Mouse (Mus musculus): ENCODE measurements at regions not wholly inside any gene's neighbourhood (a gene's known extent, or its start where the extent isn't known, plus 50 kb on each side); places are given as distances from the start of the nearest gene placed in this dataset.

DNA sequence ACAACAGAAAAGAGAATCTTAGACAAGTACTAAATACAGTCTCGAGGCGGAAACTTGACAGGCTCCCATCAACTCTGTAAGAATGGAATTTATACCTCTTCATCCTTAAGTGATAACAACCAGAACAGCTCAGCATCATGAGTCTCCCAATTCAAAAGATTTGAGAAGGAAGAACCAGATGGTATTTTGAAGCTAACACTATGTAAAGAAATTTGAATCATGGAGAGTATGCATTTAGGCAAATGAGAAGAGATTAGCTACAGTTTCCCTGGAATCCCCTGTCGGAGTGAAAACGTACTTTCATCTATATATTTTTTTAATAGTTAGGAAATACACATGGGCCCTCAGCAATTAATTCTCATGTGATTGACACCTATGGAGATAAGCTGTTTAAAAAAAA is 140.9 kb downstream of the Nrip1 start:
- no peak for DNase-seq (ENCODE audit: low spot score)

DNA sequence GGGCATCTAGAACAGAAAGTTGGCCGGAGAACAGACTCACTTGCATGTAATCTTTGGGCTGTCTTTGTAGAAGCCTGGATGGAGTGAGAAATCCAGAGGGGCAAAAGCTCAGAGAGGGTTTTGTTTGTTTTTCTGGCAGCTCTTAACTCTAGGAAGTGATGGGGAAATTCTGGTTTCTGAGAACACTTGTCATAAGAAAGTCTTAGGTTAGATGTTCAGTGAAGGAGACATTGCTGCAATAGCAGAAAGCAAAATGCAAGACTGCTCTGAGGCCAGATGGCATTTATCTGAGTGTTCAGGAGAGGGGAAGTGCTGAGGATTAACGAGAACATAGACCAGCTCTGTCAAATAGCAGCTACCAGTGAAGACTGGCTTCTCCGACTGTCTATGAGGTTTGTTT is 141.5 kb downstream of the Nrip1 start:
- DNase-seq (ENCODE audit: low spot score): no peak

DNA sequence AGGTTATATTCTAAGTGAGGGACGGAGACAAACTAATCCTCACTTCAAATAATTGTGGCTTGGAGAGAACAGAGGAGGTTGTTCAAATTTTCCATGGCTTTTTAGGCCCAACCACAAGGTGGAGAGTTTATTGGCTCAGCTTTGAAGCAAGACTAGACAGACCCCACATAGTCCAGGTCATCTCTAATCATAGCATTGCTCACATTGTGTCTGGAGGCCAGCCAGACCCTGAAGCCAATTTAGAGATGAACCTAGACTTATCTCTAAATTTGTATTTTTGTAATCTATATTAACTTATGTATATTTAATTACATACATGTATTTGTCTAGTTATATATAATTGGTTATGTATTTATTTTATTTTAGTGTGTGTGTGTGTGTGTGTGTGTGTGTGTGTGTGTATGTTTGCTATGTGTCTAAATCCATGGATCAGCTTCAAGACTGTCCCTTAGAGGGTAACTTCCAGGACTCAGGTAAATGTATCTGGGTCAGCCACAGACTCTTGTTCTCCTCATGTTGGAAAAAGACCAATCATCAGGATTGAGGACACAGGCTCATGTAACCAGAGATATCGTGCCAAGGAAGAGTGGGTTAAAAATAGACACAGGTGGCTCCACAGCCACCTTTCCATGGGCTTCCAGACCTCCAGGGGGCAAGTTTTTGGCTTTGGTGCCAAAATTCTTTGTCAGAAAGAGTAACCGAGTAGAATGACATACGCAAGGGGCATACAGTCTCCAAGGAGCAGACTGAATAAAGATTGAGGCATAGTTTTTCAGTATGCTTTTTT is 142.9 kb downstream of the Nrip1 start:
- DNase-seq (ENCODE audit: low spot score): no peak

DNA sequence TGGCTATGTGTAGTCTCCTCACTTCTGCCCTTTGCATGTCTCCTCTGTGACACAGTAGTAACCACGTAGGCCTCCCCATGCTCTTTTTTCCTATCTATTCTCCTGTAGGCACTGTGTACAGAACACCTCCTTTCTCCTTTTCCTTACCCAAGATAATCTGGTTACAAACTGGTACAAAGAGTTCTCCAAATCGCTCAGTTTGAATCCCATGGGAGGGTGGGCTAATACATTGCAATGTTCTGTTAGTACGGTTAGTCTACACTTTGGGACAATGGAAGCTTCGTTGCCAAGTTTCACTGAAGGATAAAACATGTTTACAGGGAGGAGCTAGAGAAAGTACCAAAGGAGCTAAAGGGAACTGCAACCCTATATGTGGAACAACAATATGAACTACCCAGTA is 145.2 kb downstream of the Nrip1 start:
- DNase-seq (ENCODE audit: low spot score): no peak

DNA sequence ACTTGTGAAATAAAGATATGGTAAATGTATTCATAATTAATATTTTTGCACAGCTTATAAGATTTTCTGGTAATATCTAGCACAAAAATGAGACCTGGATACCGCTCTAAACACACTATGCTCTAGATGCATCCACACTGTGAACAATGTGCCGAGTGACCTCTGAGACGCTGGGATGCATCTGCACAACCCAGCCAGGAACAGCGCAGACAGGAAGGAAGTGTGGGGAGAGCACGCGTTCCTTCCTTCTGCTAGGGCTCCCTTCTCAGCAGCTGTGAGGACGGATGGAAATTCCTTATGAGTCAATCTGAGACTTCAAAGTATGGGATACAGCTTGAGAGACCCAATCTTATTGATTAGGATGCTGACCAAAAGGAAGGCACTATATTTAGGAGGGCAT is 147.2 kb downstream of the Nrip1 start:
- no peak for DNase-seq (ENCODE audit: low spot score)

DNA sequence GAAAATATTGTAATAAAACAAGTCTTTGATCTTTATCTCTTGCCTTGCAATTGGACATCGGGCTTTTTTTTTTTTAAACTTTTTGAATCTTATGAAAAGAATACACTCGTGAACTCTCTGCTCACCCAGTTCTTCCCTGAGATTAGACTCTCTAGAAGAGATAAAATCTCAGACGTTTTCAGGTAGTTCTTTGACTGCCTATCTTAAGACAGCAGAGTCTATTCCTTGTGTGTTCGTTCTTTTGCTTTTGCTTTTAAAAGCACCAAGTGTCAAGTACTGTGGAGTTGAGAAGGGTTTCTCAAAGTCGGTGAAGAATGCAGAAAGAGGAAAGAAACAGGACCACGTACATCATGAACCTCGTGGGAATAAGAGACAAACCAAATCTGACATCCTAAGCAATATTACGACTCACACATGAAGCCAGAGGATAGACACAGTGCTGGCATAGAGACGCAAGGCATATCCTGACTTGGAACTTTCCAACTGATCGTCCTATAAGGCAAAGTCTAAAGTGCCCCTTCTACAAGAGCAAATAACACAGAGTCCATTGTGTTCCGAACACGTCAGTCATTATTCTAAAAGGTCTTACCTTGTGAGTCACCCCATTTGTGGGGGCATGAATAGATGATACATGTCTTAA is 147.9 kb downstream of the Nrip1 start:
- no peak for DNase-seq (ENCODE audit: low spot score)

DNA sequence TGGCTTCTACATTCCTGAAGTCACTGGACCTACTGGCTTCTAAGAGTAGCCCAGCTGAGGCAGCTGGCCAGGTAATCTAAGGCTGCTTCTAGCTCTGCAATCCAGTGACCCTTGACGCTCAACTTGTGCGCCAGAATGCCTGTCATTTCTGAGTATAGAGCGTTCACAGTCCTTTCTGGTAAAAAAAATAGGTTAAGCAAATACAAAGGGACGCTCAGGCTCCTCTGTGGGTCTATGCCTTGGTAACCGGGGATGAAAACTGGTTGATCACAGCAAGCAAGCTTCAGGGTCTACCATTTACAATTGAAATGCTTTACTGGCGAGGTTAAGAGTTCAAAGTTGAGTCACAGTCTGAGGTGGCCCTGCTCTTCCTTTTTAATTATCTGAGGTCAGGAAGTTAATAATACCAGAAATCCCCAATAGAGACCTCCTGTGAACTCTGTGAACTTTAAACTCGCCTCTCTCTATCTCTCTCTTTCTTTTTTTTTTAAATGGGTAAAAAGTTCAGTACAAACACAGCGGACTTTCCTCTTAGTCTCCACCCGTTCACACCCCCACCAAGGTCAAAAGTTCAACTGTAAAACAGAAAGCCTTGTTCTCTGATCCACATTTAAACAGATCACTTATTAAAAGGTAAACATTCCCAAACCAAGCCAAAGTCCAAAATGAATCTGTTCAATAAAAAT is 148.6 kb downstream of the Nrip1 start:
- no peak for DNase-seq (ENCODE audit: low spot score)

DNA sequence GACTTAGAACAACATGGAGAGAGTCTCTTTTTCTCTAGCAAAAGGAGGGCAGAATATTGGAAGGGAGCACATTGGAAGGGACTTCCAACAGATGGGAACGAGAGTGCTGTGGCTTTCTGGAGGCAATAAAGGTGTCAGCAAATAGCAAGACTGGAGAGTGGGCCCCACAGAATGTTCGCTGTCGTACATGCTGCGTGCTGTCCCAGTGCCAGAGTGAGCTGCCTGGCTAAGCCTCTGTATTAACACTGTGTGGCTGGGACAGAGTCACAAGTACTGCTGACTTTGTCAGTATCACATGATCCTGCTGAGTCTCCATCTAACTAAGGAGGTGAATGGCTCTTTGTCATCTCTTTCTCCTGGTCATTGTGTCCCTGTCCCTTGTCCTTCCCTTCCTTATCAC is 149.9 kb downstream of the Nrip1 start:
- DNase-seq (ENCODE audit: low spot score): no peak

DNA sequence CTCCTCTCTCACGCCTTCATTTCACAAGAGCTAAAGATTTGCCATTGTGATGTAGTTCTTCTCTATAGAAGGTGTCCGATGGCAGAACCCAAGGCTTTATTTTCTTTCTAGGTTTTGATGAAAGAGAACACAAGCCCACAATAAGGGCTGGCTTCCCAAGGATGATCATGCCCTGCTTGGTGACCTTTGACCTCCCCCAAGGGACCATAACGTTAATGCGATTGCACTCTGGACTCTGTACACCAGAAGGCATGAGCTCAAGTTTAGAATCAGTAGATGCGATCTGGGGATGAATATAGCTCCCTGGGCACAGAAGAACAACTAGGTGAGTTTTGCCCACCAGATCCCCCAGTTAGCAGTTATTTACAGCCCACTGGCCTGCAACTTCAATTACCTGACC is 150.7 kb downstream of the Nrip1 start:
- DNase-seq (ENCODE audit: low spot score): no peak

DNA sequence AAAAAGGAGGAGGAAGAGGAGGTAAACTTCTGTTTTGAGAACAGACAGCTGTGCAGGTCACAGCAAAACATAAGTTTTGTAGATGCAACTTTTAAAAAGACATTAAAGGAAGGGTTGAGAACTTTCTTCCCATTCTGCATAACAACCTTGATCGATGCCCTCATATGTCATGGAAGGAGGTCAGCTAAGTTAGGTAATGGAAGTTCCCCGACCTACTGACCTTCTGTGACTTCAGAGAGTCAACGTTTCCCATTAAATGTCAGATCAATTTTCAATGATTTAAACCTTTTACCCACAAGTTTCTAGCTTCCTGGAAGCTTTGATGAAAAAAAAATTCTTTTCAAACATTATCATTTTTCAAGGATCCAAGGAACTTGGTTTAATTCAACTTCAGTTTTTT is 153.2 kb downstream of the Nrip1 start:
- DNase-seq (ENCODE audit: low spot score): no peak

DNA sequence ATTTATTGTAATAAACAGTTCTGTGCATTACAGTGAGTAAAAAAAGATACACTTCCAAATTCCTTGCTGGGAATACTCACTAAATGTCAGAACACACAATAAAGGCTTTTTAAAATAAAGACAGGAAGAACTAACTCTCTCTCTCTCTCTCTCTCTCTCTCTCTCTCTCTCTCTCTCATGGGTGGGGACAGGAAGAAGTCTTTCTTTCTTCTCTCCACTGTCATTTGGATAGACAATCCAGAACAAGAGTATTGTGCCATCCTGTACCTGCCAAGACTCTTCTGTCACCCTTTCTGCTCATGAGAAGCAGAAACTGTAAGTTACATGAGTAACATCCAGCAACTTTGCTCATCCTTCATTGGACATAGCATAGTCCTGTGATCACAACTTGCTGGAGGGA is 154.4 kb downstream of the Nrip1 start:
- DNase-seq (ENCODE audit: low spot score): no peak

DNA sequence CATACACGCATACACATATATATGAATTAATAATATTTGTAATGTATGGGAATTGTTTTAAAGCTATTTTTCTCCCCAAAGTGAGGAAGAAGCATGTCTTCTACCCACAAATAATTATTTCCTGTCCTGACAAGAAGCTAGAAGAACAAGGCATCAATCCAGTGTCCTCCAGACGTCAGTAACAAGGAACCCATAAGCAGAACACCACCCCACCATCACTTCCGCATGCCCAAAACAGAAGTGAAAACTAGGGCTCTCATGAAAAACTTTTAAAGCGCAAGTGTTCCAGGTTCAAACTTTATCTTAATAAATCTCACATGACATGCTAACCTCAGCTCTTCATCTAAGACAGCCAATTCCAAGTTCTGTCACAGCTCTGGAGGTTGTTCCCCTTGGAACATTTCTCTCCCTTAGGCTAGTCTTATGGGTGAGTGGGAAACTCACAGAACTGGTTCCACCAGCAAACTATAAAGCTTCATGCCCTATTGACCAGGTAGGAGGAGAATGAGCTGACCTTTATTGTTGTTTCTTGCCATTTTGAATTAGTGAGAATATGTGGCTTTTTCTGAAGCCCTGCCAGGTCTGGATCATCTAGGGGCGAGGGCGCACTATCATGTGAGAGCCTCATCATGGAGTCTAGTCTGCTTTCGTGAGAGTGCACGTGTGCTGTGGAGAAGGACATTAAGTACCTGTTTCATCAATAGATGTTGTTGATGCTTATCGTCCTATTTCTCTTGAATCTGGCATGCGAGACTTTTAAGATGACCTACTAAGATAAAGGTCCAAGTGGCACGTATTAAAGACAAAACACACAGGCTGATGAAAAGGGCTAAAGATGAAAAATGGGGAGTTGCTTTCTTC is 155.1 kb downstream of the Nrip1 start:
- DNase-seq (ENCODE audit: low spot score): no peak

DNA sequence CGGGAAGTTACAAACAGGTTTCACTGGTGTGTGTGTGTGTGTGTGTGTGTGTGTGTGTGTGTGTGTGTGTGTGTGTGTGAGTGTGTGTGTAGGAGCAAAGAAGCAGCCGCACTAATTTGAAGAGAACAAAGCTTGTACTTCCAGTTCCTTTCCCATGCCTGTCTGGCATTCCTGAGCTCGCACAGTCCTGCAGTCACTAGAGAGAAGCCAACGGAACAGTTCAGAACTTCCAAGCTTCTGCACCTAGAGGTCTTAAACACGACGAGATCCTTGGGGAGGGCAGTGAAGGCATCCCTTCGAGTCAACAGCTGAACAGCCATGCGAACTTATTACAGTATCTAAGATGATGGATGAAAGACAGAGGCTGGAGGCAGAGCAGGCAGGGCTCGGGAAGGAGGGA is 157.4 kb downstream of the Nrip1 start:
- no peak for DNase-seq (ENCODE audit: low spot score)

DNA sequence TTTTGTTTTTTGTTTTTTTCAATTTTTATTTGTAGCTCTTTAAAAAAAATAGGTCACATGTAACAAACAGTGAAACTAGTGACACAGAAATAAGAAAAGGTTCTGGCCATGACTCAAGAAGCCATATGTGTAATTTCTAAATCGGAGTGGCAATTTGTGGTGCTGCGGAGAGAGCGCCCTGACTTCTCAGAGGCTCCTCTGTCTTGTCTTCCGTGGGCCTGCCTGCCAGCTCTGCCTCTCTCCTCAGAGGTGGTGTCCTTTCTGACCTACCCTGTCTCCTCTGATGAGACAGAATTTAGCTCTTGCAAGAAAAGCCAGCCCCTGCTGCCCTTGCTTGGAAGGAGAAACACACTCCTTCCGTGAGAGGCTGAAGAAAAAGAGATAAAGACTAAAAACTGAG is 158.1 kb downstream of the Nrip1 start:
- DNase-seq (ENCODE audit: low spot score): no peak

DNA sequence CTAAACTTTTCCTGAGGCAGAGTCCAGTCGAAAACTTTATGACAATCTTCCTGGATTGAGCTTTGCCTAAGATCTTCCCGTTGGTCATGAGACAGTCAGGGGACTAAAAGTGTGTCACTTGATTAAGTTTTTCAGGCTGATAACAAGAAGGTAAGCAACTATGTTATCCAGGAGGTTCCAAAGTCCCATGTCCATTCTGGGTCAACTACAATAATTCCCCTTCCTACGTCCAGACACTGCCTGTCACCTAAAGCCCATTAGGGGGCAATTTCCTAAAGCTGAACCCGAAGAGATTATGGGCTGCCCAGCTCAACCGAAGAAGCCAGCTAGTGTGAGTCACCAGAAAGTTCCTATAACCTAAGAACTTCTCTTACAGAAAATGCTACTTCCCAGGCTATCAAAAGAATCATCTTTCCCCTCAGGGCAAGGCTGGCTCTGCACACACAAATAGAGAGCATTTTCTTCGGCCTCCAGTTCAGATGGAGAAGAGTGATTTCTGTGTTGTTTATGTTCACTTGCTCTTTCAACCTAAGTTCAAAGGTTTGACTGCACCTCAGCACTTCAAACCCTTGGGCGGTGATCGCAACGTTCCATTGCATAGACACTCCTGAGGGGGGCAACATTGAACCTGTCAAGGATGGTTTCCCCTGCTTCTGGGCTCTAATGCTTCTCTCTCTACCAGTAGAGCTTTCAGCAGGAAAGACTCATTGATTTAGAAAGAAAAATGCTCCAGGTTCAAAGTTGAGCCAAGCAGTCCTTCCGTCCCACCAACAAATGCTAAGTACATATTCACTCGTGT is 171.7 kb downstream of the Nrip1 start:
- DNase-seq (ENCODE audit: low spot score): no peak

DNA sequence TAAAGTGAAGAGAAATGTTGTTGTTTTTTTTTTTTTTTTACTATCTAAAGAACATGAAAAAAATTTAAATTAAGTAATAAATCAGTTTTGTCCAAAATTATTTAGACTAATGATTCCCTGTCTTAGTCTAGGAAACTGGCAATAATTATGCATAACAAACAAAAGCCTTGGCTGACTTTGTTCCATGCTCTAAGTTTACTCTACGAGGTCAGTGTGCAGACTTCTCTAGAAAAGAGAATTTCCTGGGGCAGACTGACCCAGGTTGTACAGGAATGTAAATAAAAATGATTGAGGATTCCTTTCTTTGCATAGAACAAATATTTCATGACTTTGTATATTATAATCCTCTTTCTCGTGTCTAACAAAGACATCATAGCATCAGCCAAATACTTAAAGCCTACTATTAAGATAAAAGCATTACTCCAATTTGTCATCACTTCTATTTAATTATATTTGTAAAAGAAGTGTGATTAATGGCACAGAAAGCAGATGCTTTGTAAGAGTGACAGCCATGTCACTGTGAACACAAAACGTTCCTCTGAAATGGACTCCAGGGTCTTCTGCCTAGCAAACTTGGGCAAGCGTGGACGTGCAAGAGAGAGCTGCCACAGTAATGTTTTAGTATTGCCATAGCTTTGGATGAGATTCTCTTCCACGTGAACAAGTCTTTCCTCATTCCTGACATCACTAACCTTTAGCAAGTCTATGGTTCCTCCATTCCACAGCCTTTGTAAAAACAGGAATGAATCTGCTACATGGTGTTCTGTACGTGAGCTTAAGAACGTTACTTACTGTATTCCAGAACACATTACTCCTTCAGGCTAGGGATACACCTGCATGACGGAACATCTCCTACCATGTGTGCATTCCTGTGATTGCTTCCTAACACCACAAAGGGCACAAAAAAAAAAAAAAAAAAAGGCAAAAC is 172.6 kb downstream of the Nrip1 start:
- DNase-seq (ENCODE audit: low spot score): no peak

DNA sequence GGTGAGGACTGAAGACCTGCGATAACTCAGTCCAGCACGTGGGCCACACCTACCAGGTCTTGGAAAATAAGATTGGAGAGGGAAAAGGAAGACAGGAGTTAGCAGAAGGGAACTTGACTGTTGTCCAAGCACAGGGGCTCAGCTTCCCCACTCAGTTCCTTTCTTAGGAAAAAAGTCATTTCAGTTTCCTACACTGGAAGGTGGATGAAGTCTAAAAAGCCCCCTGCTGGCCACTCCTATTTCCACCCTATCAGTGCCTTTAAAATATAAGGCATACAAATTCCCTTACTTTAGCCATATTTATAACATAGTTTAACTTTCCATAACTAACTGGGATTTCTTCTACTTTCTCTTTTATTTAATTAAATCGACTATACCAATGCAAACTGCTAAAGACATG is 173.4 kb downstream of the Nrip1 start:
- peak; percentile 19 for DNase-seq (ENCODE audit: low spot score)

DNA sequence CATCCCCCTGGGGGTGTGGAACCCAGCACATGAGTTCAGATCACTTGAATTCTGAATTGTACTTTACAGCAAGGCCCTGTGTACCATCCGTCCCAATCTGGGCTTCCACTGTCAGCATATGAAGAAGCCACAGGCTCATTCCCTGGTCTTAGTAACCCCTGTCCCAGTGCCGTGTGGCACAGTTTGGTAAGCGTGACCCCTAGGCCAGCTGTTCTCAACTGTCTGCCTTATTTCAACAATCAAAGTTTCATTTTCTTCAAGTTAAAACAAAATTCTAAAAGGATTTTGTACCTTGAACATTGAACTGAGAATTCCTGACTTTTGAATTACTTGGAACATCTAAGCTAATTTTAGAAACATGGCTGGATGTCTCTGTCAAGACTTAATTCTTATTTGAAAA is 174.6 kb downstream of the Nrip1 start:
- DNase-seq (ENCODE audit: low spot score): no peak

DNA sequence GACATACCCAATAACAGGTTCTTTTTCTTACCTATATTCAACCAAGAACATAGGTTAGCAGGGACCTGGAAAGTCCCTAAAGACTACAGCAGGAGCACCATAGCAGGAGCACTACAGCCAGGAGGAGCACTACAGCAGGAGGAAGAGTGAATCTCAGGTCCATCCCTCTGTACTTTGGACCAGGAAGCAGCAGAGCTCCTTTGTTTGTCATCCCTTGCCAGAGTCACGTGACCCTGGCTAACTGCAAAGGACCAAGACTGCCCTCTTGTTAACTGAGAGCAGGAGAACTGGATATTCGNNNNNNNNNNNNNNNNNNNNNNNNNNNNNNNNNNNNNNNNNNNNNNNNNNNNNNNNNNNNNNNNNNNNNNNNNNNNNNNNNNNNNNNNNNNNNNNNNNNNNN is 172.2 kb upstream of the Samsn1 start:
- DNase-seq (ENCODE audit: low spot score): no peak

DNA sequence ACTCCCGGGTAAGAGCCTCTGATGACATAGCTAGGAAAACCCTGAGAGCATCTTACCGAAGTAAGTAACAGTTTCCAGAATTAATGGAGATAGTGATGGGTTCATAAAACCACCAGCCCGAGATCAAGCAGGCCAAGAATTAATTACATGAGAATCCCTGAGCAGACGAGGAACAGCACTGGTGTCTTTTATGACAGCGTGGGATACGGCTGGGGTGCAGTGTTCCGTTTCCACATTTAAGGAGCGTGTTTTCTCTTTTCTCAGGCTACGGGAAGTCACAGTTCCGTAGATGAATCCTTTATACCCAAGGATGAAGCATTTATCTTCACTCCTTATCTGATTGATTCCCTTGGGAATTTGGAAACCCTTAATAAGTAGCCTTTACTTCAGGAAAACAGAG is 169.1 kb upstream of the Samsn1 start:
- no peak for DNase-seq (ENCODE audit: low spot score)

DNA sequence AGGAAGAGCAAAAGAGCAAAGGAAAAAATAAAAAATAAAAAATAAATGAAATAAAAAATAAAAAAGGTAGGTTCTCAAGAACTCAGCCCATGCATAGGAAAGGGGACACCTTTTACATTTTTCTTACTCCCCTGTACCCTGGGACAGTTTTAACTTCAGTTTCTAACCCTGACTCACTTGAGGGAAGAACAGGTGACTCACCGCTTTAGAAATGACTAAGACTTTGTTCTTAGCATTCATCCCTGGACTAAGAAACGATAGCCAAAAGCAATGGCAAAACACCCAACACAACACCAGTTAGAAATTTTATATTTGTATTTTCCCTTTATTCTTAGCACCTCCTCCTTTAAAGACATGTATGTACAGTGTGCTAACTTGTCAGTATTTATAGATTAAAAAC is 161.5 kb upstream of the Samsn1 start:
- DNase-seq (ENCODE audit: low spot score): no peak

All from ovary, postnatal 14 days (tissue).